Comparison of ENCODE assay signal across 22 mouse cellular contexts in genomic region chr14:17602357-17602756, GRCm38 (mm10). TPM values are rescaled to one million over a fixed set of nuclear protein-coding genes. Genes with fewer than 3 reads are reported as not detected.
DNase-seq lines count a peak whose midpoint lies in the region; ATAC-seq and TF ChIP-seq lines count a peak whose summit lies in the region.
"Had no signal": no experiment of that assay in that cellular context is flagged by ENCODE, and none has a peak within 500 bp of the region (broad histone marks: within the 10 kb centered on the region; RNA-seq: fewer than 3 reads in every experiment).

No protein-coding gene starts in this region.

- no peak for ATAC-seq in heart, embryonic 12.5 days (ENCODE audit: insufficient number of reproducible peaks, low FRiP score)
- ATAC-seq: CD4-positive, CD25-positive, alpha-beta regulatory T cell, adult 4 months; forebrain, embryonic 15.5 days; hindbrain, embryonic 16.5 days; inflammation-experienced regulatory T-cells, adult 6 months; intestine, postnatal 0 days had no signal

- DNase-seq in adrenal gland, adult 2 months: peak; percentile 2
- DNase-seq in adrenal gland, adult 8-10 months: no peak
- DNase-seq in gastrocnemius, adult 2 months: peak; percentile 18
- no peak for DNase-seq in gastrocnemius, postnatal 25 days
- DNase-seq in heart, adult 8-10 months (ENCODE audit: low spot score): peak; percentile 36
- peak; percentile 5 to 15 for DNase-seq in heart, postnatal 36 days
- DNase-seq: B cell, adult 2 months; cerebellum, adult 11-12 months; cerebellum, adult 9-10 months; cerebellum, postnatal 25 days; gastrocnemius, postnatal 36 days; kidney, adult 8-10 months had no signal

- intact Hi-C loops in gastrocnemius, adult 2 months (cut with DNase I): no loop called here
- intact Hi-C loops in heart, postnatal 36 days (cut with DNase I): no loop called here

- H3K4me2 ChIP-seq in heart, embryonic 12.5 days: no peak overlapping the region
- H3K4me2 ChIP-seq: embryonic facial prominence, embryonic 12.5 days; forebrain, embryonic 15.5 days; heart, embryonic 13.5 days; hindbrain, embryonic 12.5 days had no signal

- TF ChIP-seq CTCF in gastrocnemius, adult 2 months (IDR thresholded peaks at IDR 0.05): no peak

- no peak overlapping the region for H3K4me3 ChIP-seq in gastrocnemius, adult 2 months
- H3K4me3 ChIP-seq in heart, embryonic 12.5 days: no peak overlapping the region
- H3K4me3 ChIP-seq: embryonic facial prominence, embryonic 12.5 days; forebrain, embryonic 15.5 days; heart, embryonic 13.5 days; hindbrain, embryonic 12.5 days had no signal

- no peak overlapping the region for H3K9ac ChIP-seq in heart, embryonic 12.5 days
- H3K9ac ChIP-seq: embryonic facial prominence, embryonic 12.5 days; forebrain, embryonic 15.5 days; heart, embryonic 13.5 days; hindbrain, embryonic 12.5 days had no signal

- H3K4me1 ChIP-seq in heart, embryonic 12.5 days (replicated peaks): no peaks in the 10 kb centered on the region
- H3K4me1 ChIP-seq: embryonic facial prominence, embryonic 12.5 days; forebrain, embryonic 15.5 days; heart, embryonic 13.5 days; hindbrain, embryonic 12.5 days had no signal

- H3K27me3 ChIP-seq in heart, embryonic 12.5 days (replicated peaks): no peaks in the 10 kb centered on the region
- H3K27me3 ChIP-seq: embryonic facial prominence, embryonic 12.5 days; forebrain, embryonic 15.5 days; heart, embryonic 13.5 days; hindbrain, embryonic 12.5 days had no signal

- H3K36me3 ChIP-seq in heart, embryonic 12.5 days: no peaks in the 10 kb centered on the region
- H3K36me3 ChIP-seq: embryonic facial prominence, embryonic 12.5 days; forebrain, embryonic 15.5 days; G1E; heart, embryonic 13.5 days; hindbrain, embryonic 12.5 days had no signal

- H3K27ac ChIP-seq in gastrocnemius, adult 2 months: no peak overlapping the region
- H3K27ac ChIP-seq in heart, embryonic 12.5 days (ENCODE audit: poor library complexity, severe bottlenecking): no peak overlapping the region
- H3K27ac ChIP-seq: embryonic facial prominence, embryonic 12.5 days; forebrain, embryonic 15.5 days; heart, embryonic 13.5 days; hindbrain, embryonic 12.5 days had no signal

- H3K9me3 ChIP-seq in heart, embryonic 12.5 days (replicated peaks): 0 out of 2 replicates have a peak, but pooled peaks cover 7% of the 10 kb centered on the region
- H3K9me3 ChIP-seq: embryonic facial prominence, embryonic 12.5 days; forebrain, embryonic 15.5 days; G1E; heart, embryonic 13.5 days; hindbrain, embryonic 12.5 days had no signal

- WGBS in heart, embryonic 12.5 days: 79% methylated on average over 1 of the region's 1 CpGs

RNA-seq across cellular contexts. Expression of gene Thrb, which starts 57.7 kb away (rescaled TPM):
- 100 to 1,000 TPM in 1 of 2 experiments, 10 to 100 TPM in 1; 51.3 to 131 TPM for total RNA-seq in adrenal gland, adult 2 months (2021)
- polyA plus RNA-seq in adrenal gland, adult 2 months (2012; rRNA removed): 8.9 and 16.5 TPM in 2 replicates
- total RNA-seq in adrenal gland, adult 8-10 months (2022): 10 to 100 TPM; 36.3 to 86.4 (median 64.4) TPM
- total RNA-seq in gastrocnemius, adult 2 months (2021): 10 to 100 TPM; 26.7 to 40.0 TPM
- total RNA-seq in gastrocnemius, postnatal 25 days (2021): 10 to 100 TPM; 12.3 to 19.2 TPM
- total RNA-seq in heart, adult 8-10 months (2022): 10 to 100 TPM; 24.1 to 28.2 (median 27.1) TPM
- 0.64 and 0.96 TPM in 2 replicates for polyA plus RNA-seq in heart, embryonic 12.5 days (2016; fragmentation: Nextera tagmentation; extraction: Ambion mirVana)
- 10 to 100 TPM; 30.3 to 33.9 TPM for total RNA-seq in heart, postnatal 36 days (2021)

Comparison
In these comparisons a context has a peak if more than half of its experiments do, and no peak if none do; other contexts are left out.
1. DNase-seq: peak in adrenal gland, adult 2 months (single experiment), gastrocnemius, adult 2 months (single experiment), heart, adult 8-10 months (single experiment) and heart, postnatal 36 days (2 of 2); none in adrenal gland, adult 8-10 months (single experiment) and gastrocnemius, postnatal 25 days (single experiment).